Mouse (Mus musculus): ENCODE results near the gene Mrpl14. TPM values are rescaled to one million over a fixed set of nuclear protein-coding genes. Genes with fewer than 3 reads are reported as not detected.

The Mrpl14 gene
- 126 and 147 TPM in 2 replicates for polyA plus RNA-seq (2015; fragmentation: Nextera tagmentation; extraction: Ambion mirVana)

DNA sequence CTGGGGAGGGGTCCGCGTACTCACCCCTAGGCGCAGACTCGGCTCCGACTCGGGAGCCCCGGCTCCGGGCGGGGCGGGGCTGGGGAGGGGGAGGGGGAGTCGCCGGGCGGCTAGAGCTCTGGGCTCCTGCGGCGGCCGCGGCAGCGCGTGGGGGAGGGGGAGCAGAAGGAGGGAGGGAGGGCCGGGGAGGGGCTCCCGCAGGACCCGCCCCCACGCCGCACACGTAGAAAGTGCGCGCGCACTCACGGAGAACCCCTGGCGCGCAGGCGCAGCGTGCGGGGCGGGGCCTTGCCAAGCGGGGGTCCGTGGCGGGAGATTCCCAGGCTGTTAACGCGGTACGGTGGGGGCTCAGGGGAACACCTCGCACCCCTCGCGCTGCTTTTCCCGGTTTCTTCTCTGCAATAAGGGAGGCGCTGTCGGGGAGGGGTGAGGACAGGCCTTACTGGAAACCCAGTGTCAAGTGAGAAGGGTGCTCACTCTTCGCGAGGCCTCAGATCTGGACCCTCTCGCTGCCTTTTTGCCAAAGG lies at the start of gene Mrpl14:
Gene Mrpl14, plus strand, starts transcription at position 230 of the 527 bp plus-strand sequence.
- no peaks in the 10 kb centered on the region for H3K36me3 ChIP-seq
- peak within 1 kb of the TSS; percentile 78 for H3K27ac ChIP-seq (replicated peaks)
- H3K4me3 ChIP-seq, result peak within 1 kb of the TSS; percentile 94
- 0 out of 2 replicates have a peak, but pooled peaks cover 5% of the 10 kb centered on the region for H3K9me3 ChIP-seq
- WGBS, result under 1% methylated on average over 35 of the region's 50 CpGs
- peak; percentile 82 for ATAC-seq (ENCODE audit: extremely low read depth, insufficient number of reproducible peaks, low FRiP score, low TSS enrichment)
- no peaks in the 10 kb centered on the region for H3K27me3 ChIP-seq (replicated peaks)
- H3K9ac ChIP-seq, result peak within 1 kb of the TSS; percentile 97
- peaks cover 39% of the 10 kb centered on the region for H3K4me1 ChIP-seq
- peak within 1 kb of the TSS; percentile 95 for H3K4me2 ChIP-seq

DNA sequence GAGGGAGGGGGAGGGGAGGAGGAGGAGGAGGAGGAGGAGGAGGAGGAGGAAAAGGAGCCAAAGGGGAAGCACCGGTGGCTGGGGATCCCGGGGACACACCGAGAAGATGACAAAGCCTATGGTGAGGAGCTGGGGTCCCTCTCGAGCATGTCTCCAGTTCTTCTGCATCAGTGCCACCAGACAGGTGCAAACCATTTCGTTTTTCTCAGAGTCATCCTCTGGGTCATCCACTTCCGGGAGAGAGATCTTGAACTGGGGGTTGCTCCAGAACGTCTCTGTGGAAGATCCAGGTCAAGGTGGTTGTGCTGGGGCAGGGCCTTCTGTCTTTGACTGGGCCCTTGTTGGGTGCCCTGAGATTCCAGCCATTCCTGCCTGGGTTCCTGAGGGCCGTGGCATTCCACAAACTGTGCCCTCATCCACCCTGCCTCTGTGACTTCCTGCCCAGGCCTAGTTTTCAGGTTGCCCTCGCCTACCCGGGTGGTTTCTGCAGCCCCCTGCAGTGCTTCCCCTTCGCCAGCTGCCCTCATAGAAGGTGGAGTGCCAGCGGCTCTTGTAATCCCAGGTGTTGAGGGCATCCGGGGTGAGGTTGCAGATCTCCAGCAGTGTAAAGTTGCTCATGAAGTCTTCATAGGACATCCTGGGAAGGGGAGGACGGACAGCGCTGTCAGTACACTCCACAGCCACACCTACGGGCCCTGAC lies 47.4 kb upstream of the Mrpl14 start:
- H3K9ac ChIP-seq, result no peak overlapping the region
- no peak overlapping the region for H3K4me3 ChIP-seq
- H3K4me2 ChIP-seq, result no peak overlapping the region
- H3K9me3 ChIP-seq, result no peaks in the 10 kb centered on the region
- no peaks in the 10 kb centered on the region for H3K36me3 ChIP-seq
- H3K27ac ChIP-seq (replicated peaks), result no peak overlapping the region
- H3K27me3 ChIP-seq (replicated peaks), result no peaks in the 10 kb centered on the region
- 67% methylated on average over 16 of the region's 16 CpGs for WGBS
- ATAC-seq (ENCODE audit: extremely low read depth, insufficient number of reproducible peaks, low FRiP score, low TSS enrichment), result no peak
- H3K4me1 ChIP-seq, result no peaks in the 10 kb centered on the region

DNA sequence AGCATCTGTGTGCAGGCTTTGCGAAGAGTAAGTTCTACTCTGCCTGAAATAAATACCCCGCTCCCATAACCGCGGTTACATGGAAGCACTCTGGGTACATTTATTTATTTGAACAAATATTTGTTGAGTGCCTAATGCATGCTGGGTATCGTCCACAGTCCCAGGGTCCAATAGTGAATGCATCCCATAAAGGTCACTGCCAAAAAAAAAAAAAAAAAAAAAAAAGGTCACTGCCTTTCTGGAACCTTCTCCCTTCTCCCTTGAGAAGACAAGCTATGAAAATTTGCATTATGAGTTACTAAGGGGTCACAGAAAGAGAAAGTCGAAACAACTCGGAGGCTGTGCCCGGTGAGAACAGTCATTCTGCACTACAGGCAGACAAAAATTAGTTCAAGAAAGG lies 44.1 kb upstream of the Mrpl14 start:
- ATAC-seq (ENCODE audit: extremely low read depth, insufficient number of reproducible peaks, low FRiP score, low TSS enrichment), result no peak
- whole genome bisulfite sequencing, result 82% methylated on average over 8 of the region's 8 CpGs
- no peak overlapping the region for H3K27ac ChIP-seq (replicated peaks)
- no peak overlapping the region for H3K4me3 ChIP-seq
- H3K27me3 ChIP-seq (replicated peaks), result no peaks in the 10 kb centered on the region
- no peaks in the 10 kb centered on the region for H3K4me1 ChIP-seq
- peaks cover 4% of the 10 kb centered on the region; the same call in 1 of the 2 replicates for H3K9me3 ChIP-seq
- H3K9ac ChIP-seq, result no peak overlapping the region
- no peaks in the 10 kb centered on the region for H3K36me3 ChIP-seq
- H3K4me2 ChIP-seq, result no peak overlapping the region

GRCm38 (mm10) chr17:45642701-45643100 lies 43.4 kb upstream of the Mrpl14 start:
- ATAC-seq (ENCODE audit: extremely low read depth, insufficient number of reproducible peaks, low FRiP score, low TSS enrichment), result no peak
- Histone ChIP-seq H3K9ac (no peak overlapping the region), H3K36me3 (no peaks in the 10 kb centered on the region), H3K9me3 (peaks cover 4% of the 10 kb centered on the region; the same call in 1 of the 2 replicates), H3K4me3 (no peak overlapping the region), H3K27me3 (replicated peaks) (no peaks in the 10 kb centered on the region), H3K4me2 (no peak overlapping the region), H3K4me1 (no peaks in the 10 kb centered on the region), H3K27ac (replicated peaks) (no peak overlapping the region)
- WGBS, result 22% methylated on average over 12 of the region's 12 CpGs

DNA sequence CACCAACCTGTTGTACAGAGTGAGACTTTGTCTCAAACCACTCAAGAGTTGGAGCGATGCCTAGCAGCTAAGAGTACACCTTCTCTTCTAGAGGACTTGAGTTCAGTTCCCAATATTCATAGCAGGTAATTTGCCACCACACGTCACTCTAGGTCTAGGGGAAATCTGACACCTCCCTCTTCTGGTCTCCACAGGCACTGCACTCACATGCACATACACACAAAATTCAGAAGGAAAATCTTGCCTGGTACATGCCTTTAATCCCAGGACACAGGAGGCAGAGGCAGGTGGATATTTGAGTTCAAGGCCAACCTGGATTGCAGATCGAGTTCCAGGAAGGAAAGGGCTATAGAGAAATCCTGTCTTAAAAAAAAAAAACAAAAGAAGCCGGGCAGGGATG lies 41.9 kb upstream of the Mrpl14 start:
- no peak overlapping the region for H3K4me2 ChIP-seq
- 78% methylated on average over 4 of the region's 4 CpGs for WGBS
- H3K9ac ChIP-seq, result no peak overlapping the region
- peaks cover 4% of the 10 kb centered on the region; the same call in 1 of the 2 replicates for H3K9me3 ChIP-seq
- H3K27ac ChIP-seq (replicated peaks), result no peak overlapping the region
- H3K27me3 ChIP-seq (replicated peaks), result no peaks in the 10 kb centered on the region
- H3K4me1 ChIP-seq, result no peaks in the 10 kb centered on the region
- no peaks in the 10 kb centered on the region for H3K36me3 ChIP-seq
- H3K4me3 ChIP-seq, result no peak overlapping the region
- ATAC-seq (ENCODE audit: extremely low read depth, insufficient number of reproducible peaks, low FRiP score, low TSS enrichment), result no peak

DNA sequence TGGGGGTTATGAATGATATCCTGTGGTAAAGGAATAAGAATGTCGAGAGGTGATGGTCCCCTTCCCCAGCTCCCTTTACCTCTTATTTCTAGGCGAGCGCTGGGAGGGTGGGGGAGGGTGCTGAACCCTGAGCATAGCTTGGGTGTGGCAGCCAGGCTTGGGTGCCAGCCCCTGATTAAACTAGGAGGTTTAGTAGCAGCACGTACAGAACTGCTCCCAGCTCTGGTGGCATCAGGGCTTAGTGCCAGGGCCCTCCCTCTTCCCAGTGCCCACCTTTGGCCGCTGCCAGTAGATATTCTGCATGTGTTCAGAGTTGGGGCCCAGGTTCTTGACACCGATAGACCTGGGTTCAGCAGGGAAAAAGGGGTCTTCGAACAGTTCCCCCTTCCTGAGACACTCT lies 32.9 kb upstream of the Mrpl14 start:
- Histone ChIP-seq H3K27ac (replicated peaks) (no peak overlapping the region), H3K4me3 (no peak overlapping the region)
- ATAC-seq (ENCODE audit: extremely low read depth, insufficient number of reproducible peaks, low FRiP score, low TSS enrichment), result no peak

DNA sequence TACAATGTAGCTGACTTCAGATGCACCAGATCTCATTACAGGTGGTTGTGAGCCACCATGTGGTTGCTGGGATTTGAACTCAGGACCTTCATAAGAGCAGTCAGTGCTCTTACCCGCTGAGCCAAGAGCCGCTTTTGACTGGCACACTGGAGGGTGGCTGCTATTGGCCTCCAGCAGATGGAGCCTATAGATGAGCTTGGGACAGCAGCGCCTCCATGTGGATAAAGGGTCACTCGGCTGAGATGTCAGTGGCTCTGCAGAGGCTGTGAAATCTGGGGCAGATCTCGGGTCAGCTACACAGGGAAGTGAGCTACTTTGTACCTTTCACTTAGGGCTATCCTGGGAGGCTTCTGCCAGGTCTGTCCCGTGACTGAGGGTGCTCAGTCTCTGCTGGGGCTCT lies 30.3 kb upstream of the Mrpl14 start:
- ATAC-seq (ENCODE audit: extremely low read depth, insufficient number of reproducible peaks, low FRiP score, low TSS enrichment), result no peak
- H3K4me1 ChIP-seq, result no peaks in the 10 kb centered on the region
- no peaks in the 10 kb centered on the region for H3K9me3 ChIP-seq
- peaks cover 2% of the 10 kb centered on the region; the same call in 1 of the 2 replicates for H3K36me3 ChIP-seq
- no peak overlapping the region for H3K27ac ChIP-seq (replicated peaks)
- H3K4me2 ChIP-seq, result no peak overlapping the region
- H3K9ac ChIP-seq, result no peak overlapping the region
- no peak overlapping the region for H3K4me3 ChIP-seq
- H3K27me3 ChIP-seq (replicated peaks), result no peaks in the 10 kb centered on the region; the same call in 1 of the 2 replicates
- 26% methylated on average over 6 of the region's 6 CpGs for WGBS

More for the DNA sequence above, 32.9 kb upstream of the Mrpl14 start:
- no peak overlapping the region for H3K4me2 ChIP-seq
- no peaks in the 10 kb centered on the region for H3K4me1 ChIP-seq
- no peaks in the 10 kb centered on the region; the same call in 1 of the 2 replicates for H3K27me3 ChIP-seq (replicated peaks)
- H3K9me3 ChIP-seq, result no peaks in the 10 kb centered on the region
- WGBS, result 65% methylated on average over 7 of the region's 7 CpGs
- H3K36me3 ChIP-seq, result no peaks in the 10 kb centered on the region
- no peak overlapping the region for H3K9ac ChIP-seq

GRCm38 (mm10) chr17:45659225-45659624 lies 26.9 kb upstream of the Mrpl14 start, which contains the start of gene Capn11:
Gene Capn11 (minus strand): TSS chr17:45659325.
- no peak within 1 kb of the TSS for H3K4me3 ChIP-seq
- H3K27me3 ChIP-seq (replicated peaks), result no peaks in the 10 kb centered on the region; the same call in 1 of the 2 replicates
- H3K27ac ChIP-seq (replicated peaks), result no peak within 1 kb of the TSS
- H3K9me3 ChIP-seq, result no peaks in the 10 kb centered on the region
- peaks cover 3% of the 10 kb centered on the region for H3K4me1 ChIP-seq
- peaks cover 25% of the 10 kb centered on the region for H3K36me3 ChIP-seq
- 67% methylated on average over 4 of the region's 4 CpGs for WGBS
- no peak for ATAC-seq (ENCODE audit: extremely low read depth, insufficient number of reproducible peaks, low FRiP score, low TSS enrichment)
- no peak within 1 kb of the TSS for H3K9ac ChIP-seq
- no peak within 1 kb of the TSS for H3K4me2 ChIP-seq

GRCm38 (mm10) chr17:45663106-45663919 lies 22.8 kb upstream of the Mrpl14 start:
- Histone ChIP-seq H3K9ac (peak overlapping the region; percentile 60), H3K9me3 (no peaks in the 10 kb centered on the region), H3K27me3 (replicated peaks) (no peaks in the 10 kb centered on the region), H3K27ac (replicated peaks) (no peak overlapping the region), H3K4me3 (peak overlapping the region; percentile 23; the same call in 1 of the 2 replicates), H3K4me1 (peaks cover 3% of the 10 kb centered on the region), H3K36me3 (peaks cover 65% of the 10 kb centered on the region), H3K4me2 (peak overlapping the region; percentile 59)
- 25% methylated on average over 27 of the region's 27 CpGs for WGBS
- ATAC-seq (ENCODE audit: extremely low read depth, insufficient number of reproducible peaks, low FRiP score, low TSS enrichment), result no peak; the same call in 1 of the 2 replicates

GRCm38 (mm10) chr17:45664608-45665007 lies 21.5 kb upstream of the Mrpl14 start:
- Histone ChIP-seq H3K4me3 (no peak overlapping the region), H3K9me3 (no peaks in the 10 kb centered on the region), H3K4me2 (no peak overlapping the region), H3K9ac (no peak overlapping the region), H3K36me3 (peaks cover 78% of the 10 kb centered on the region), H3K4me1 (peaks cover 3% of the 10 kb centered on the region), H3K27ac (replicated peaks) (no peak overlapping the region), H3K27me3 (replicated peaks) (no peaks in the 10 kb centered on the region)
- no peak for ATAC-seq (ENCODE audit: extremely low read depth, insufficient number of reproducible peaks, low FRiP score, low TSS enrichment)
- WGBS, result 82% methylated on average over 13 of the region's 13 CpGs

- Histone ChIP-seq H3K36me3 (peaks cover 87% of the 10 kb centered on the region), H3K27me3 (replicated peaks) (no peaks in the 10 kb centered on the region), H3K9ac (no peak overlapping the region), H3K4me1 (peaks cover 3% of the 10 kb centered on the region), H3K27ac (replicated peaks) (no peak overlapping the region), H3K4me2 (no peak overlapping the region), H3K9me3 (no peaks in the 10 kb centered on the region), H3K4me3 (no peak overlapping the region)
- ATAC-seq (ENCODE audit: extremely low read depth, insufficient number of reproducible peaks, low FRiP score, low TSS enrichment), result no peak
- 71% methylated on average over 11 of the region's 11 CpGs for WGBS
Observed at GRCm38 (mm10) chr17:45666091-45666490, 20.0 kb upstream of the Mrpl14 start.

Measured in heart, embryonic 13.5 days (tissue).